Mouse (Mus musculus) heart, embryonic 15.5 days (tissue): ENCODE results near the gene Muc13. TPM values are rescaled to one million over a fixed set of nuclear protein-coding genes. Genes with fewer than 3 reads are reported as not detected.

ENCODE experiments used
- ATAC-seq: fragments of 200-750 bp; cut with Nextera tagmentation; replicated peaks from 2 replicates; pipeline ENCODE4 v1.8.0; 2017; ENCODE audit warnings: low read depth, moderate TSS enrichment; ENCODE audit not compliant: insufficient number of reproducible peaks, insufficient read depth, low FRiP score
- H3K27ac ChIP-seq: fragments of 300-500 bp; sonication (generic); 2 replicates; pipeline ENCODE4 v1.5.1; 2015; ENCODE audit warnings: mild to moderate bottlenecking, inconsistent platforms
- H3K27me3 ChIP-seq: fragments of 300-500 bp; sonication (generic); 2 replicates; pipeline ENCODE4 v1.6.1; 2015; ENCODE audit warnings: inconsistent platforms
- H3K36me3 ChIP-seq: fragments of 300-500 bp; sonication (generic); 2 replicates; pipeline ENCODE4 v1.6.1; 2015; ENCODE audit warnings: mild to moderate bottlenecking, inconsistent platforms
- H3K4me1 ChIP-seq: fragments of 300-500 bp; sonication (generic); replicated peaks from 2 replicates; pipeline ENCODE4 v1.6.1; 2015; ENCODE audit warnings: inconsistent platforms
- H3K4me2 ChIP-seq: fragments of 300-500 bp; sonication (generic); 2 replicates; pipeline ENCODE4 v1.6.1; 2015; ENCODE audit warnings: inconsistent platforms, mild to moderate bottlenecking, moderate library complexity
- H3K4me3 ChIP-seq: fragments of 300-500 bp; sonication (generic); 2 replicates; pipeline ENCODE4 v1.5.1; 2015; ENCODE audit warnings: mild to moderate bottlenecking, inconsistent platforms
- H3K9ac ChIP-seq: fragments of 300-500 bp; sonication (generic); 2 replicates; pipeline ENCODE4 v1.6.1; 2015; ENCODE audit warnings: mild to moderate bottlenecking, inconsistent platforms
- H3K9me3 ChIP-seq: fragments of 300-500 bp; sonication (generic); replicated peaks from 2 replicates; pipeline ENCODE4 v1.6.1; 2016; ENCODE audit warnings: inconsistent platforms
- WGBS: fragments of 180-500 bp; shearing (Covaris S2); methylation state at CpG from one replicate; pipeline ENCODE4 v1.1.7; 2015; ENCODE audit warnings: mixed read lengths; 5-methylcytosine and 5-hydroxymethylcytosine counted together
- polyA plus RNA-seq: library from polyadenylated mRNA; unstranded; fragments of >200 nt; fragmentation: Nextera tagmentation; extraction: Ambion mirVana; gene quantifications from 2 replicates; pipeline ENCODE4 v1.2.1, GENCODE M21; 2015

The Muc13 gene
- 0.06 and 0.18 TPM in 2 replicates for polyA plus RNA-seq

- whole genome bisulfite sequencing: 76% methylated on average over 10 of the region's 10 CpGs
These were observed at the start of gene Muc13 for GRCm38 (mm10) chr16:33793846-33794791. Gene Muc13 (plus strand): TSS chr16:33794037.

GRCm38 (mm10) chr16:33744622-33745419 lies 49.0 kb upstream of the Muc13 start:
- peaks cover 60% of the 10 kb centered on the region for H3K36me3 ChIP-seq
- 59% methylated on average over 7 of the region's 7 CpGs for WGBS

More at GRCm38 (mm10) chr16:33793846-33794791, at the start of gene Muc13:
- no peak within 1 kb of the TSS for H3K9ac ChIP-seq
- H3K36me3 ChIP-seq: no peaks in the 10 kb centered on the region
- H3K27me3 ChIP-seq: no peaks in the 10 kb centered on the region
- H3K4me2 ChIP-seq: no peak within 1 kb of the TSS
- no peak within 1 kb of the TSS for H3K27ac ChIP-seq
- no peak within 1 kb of the TSS for H3K4me3 ChIP-seq
- H3K9me3 ChIP-seq: no peaks in the 10 kb centered on the region
- no peak for ATAC-seq
- H3K4me1 ChIP-seq: no peaks in the 10 kb centered on the region

GRCm38 (mm10) chr16:33745457-33745856 lies 48.4 kb upstream of the Muc13 start:
- H3K36me3 ChIP-seq: peaks cover 60% of the 10 kb centered on the region
- peaks cover 15% of the 10 kb centered on the region for H3K4me1 ChIP-seq
- 84% methylated on average over 7 of the region's 7 CpGs for WGBS
- H3K9me3 ChIP-seq: no peaks in the 10 kb centered on the region
- H3K9ac ChIP-seq: no peak overlapping the region
- no peak overlapping the region for H3K4me2 ChIP-seq
- no peak overlapping the region for H3K27ac ChIP-seq
- no peak for ATAC-seq
- no peak overlapping the region for H3K4me3 ChIP-seq
- H3K27me3 ChIP-seq: no peaks in the 10 kb centered on the region

More at GRCm38 (mm10) chr16:33744622-33745419, 49.0 kb upstream of the Muc13 start:
- H3K27me3 ChIP-seq: no peaks in the 10 kb centered on the region
- peaks cover 21% of the 10 kb centered on the region for H3K4me1 ChIP-seq
- no peak overlapping the region for H3K4me2 ChIP-seq
- no peak overlapping the region for H3K27ac ChIP-seq
- no peak overlapping the region for H3K9ac ChIP-seq
- H3K9me3 ChIP-seq: no peaks in the 10 kb centered on the region
- no peak for ATAC-seq
- no peak overlapping the region for H3K4me3 ChIP-seq

GRCm38 (mm10) chr16:33746074-33746676 lies 47.7 kb upstream of the Muc13 start:
- Histone ChIP-seq H3K27ac (no peak overlapping the region), H3K9ac (no peak overlapping the region), H3K4me2 (no peak overlapping the region), H3K27me3 (no peaks in the 10 kb centered on the region), H3K36me3 (peaks cover 66% of the 10 kb centered on the region), H3K4me3 (no peak overlapping the region), H3K4me1 (peaks cover 9% of the 10 kb centered on the region), H3K9me3 (no peaks in the 10 kb centered on the region)
- 72% methylated on average over 10 of the region's 10 CpGs for WGBS
- ATAC-seq: no peak

GRCm38 (mm10) chr16:33747346-33747954 lies 46.4 kb upstream of the Muc13 start:
- no peaks in the 10 kb centered on the region for H3K9me3 ChIP-seq
- H3K36me3 ChIP-seq: peaks cover 69% of the 10 kb centered on the region
- no peak overlapping the region for H3K27ac ChIP-seq
- no peaks in the 10 kb centered on the region for H3K27me3 ChIP-seq
- no peak for ATAC-seq
- no peak overlapping the region for H3K4me2 ChIP-seq
- WGBS: 65% methylated on average over 7 of the region's 7 CpGs
- no peak overlapping the region for H3K4me3 ChIP-seq
- no peak overlapping the region for H3K9ac ChIP-seq
- H3K4me1 ChIP-seq: 0 out of 2 replicates have a peak, but pooled peaks cover 2% of the 10 kb centered on the region

- WGBS: 90% methylated on average over 2 of the region's 2 CpGs
- Histone ChIP-seq H3K27me3 (no peaks in the 10 kb centered on the region), H3K4me1 (peaks cover 6% of the 10 kb centered on the region), H3K27ac (no peak overlapping the region), H3K36me3 (peaks cover 64% of the 10 kb centered on the region), H3K9me3 (no peaks in the 10 kb centered on the region), H3K9ac (no peak overlapping the region), H3K4me3 (no peak overlapping the region), H3K4me2 (no peak overlapping the region)
- no peak for ATAC-seq
These were observed 45.8 kb upstream of the Muc13 start for GRCm38 (mm10) chr16:33747994-33748393.

GRCm38 (mm10) chr16:33751152-33751551 lies 42.7 kb upstream of the Muc13 start:
- Histone ChIP-seq H3K9me3 (no peaks in the 10 kb centered on the region), H3K4me2 (peak overlapping the region; percentile 11; the same call in 1 of the 2 replicates), H3K4me3 (no peak overlapping the region; the same call in 1 of the 2 replicates), H3K27me3 (no peaks in the 10 kb centered on the region), H3K4me1 (peaks cover 9% of the 10 kb centered on the region), H3K9ac (no peak overlapping the region), H3K27ac (no peak overlapping the region), H3K36me3 (peaks cover 70% of the 10 kb centered on the region)
- WGBS: 44% methylated on average over 13 of the region's 13 CpGs
- ATAC-seq: no peak

- Histone ChIP-seq H3K36me3 (peaks cover 70% of the 10 kb centered on the region), H3K9me3 (no peaks in the 10 kb centered on the region)
These were observed 42.2 kb upstream of the Muc13 start for GRCm38 (mm10) chr16:33751590-33751989.

GRCm38 (mm10) chr16:33752904-33753578 lies 40.8 kb upstream of the Muc13 start:
- Histone ChIP-seq H3K4me2 (no peak overlapping the region), H3K4me1 (peaks cover 9% of the 10 kb centered on the region), H3K27me3 (no peaks in the 10 kb centered on the region), H3K9ac (no peak overlapping the region), H3K9me3 (no peaks in the 10 kb centered on the region), H3K4me3 (no peak overlapping the region), H3K36me3 (peaks cover 70% of the 10 kb centered on the region), H3K27ac (peak overlapping the region; percentile 69)
- ATAC-seq: no peak
- 47% methylated on average over 8 of the region's 8 CpGs for WGBS

More at GRCm38 (mm10) chr16:33751590-33751989, 42.2 kb upstream of the Muc13 start:
- H3K4me2 ChIP-seq: peak overlapping the region; percentile 11; the same call in 1 of the 2 replicates
- WGBS: 55% methylated on average over 12 of the region's 12 CpGs
- H3K9ac ChIP-seq: no peak overlapping the region
- no peak overlapping the region for H3K27ac ChIP-seq
- peaks cover 9% of the 10 kb centered on the region for H3K4me1 ChIP-seq
- no peaks in the 10 kb centered on the region for H3K27me3 ChIP-seq
- no peak overlapping the region; the same call in 1 of the 2 replicates for H3K4me3 ChIP-seq
- ATAC-seq: no peak

- Histone ChIP-seq H3K4me1 (peaks cover 9% of the 10 kb centered on the region), H3K9me3 (no peaks in the 10 kb centered on the region), H3K27ac (no peak overlapping the region), H3K4me3 (no peak overlapping the region), H3K4me2 (no peak overlapping the region), H3K9ac (no peak overlapping the region), H3K27me3 (no peaks in the 10 kb centered on the region), H3K36me3 (peaks cover 67% of the 10 kb centered on the region)
- no peak for ATAC-seq
- whole genome bisulfite sequencing: 79% methylated on average over 8 of the region's 8 CpGs
These were observed 38.5 kb upstream of the Muc13 start for GRCm38 (mm10) chr16:33755293-33755692.
